Mouse (Mus musculus): ENCODE measurements at regions not wholly inside any gene's neighbourhood (a gene's known extent, or its start where the extent isn't known, plus 50 kb on each side); places are given as distances from the start of the nearest gene placed in this dataset.

- Histone ChIP-seq H3K27ac (ENCODE audit: insufficient read depth, low read depth) (no peak overlapping the region), H3K27me3 (replicated peaks) (no peaks in the 10 kb centered on the region), H3K4me1 (ENCODE audit: control insufficient read depth in 1 of 2, insufficient read depth in 2 of 2) (peaks cover 0 to 17% of the 10 kb centered on the region in 2 experiments; a peak in 2 of 4 replicates), H3K79me2 (replicated peaks; ENCODE audit: control insufficient read depth, extremely low read depth, insufficient read depth, poor library complexity, severe bottlenecking) (no peaks in the 10 kb centered on the region), H3K9ac (ENCODE audit: insufficient read depth, low read depth) (no peak overlapping the region), H3K4me2 (ENCODE audit: insufficient read depth, low read depth, poor library complexity, severe bottlenecking) (no peak overlapping the region), H3K36me3 (replicated peaks in 1 of 2; ENCODE audit: control insufficient read depth in 1 of 2, insufficient read depth in 1 of 2, low read length in 1 of 2) (no peaks in the 10 kb centered on the region), H3K9me3 (replicated peaks; ENCODE audit: low read length) (no peaks in the 10 kb centered on the region), H3K4me3 (replicated peaks in 1 of 3; ENCODE audit: low read depth in 2 of 3, low read length in 2 of 3, poor library complexity in 1 of 3) (no peak overlapping the region)
- in situ Hi-C loops (cut with MboI; ENCODE audit: low pct_ligation_motif_present, low pct_unique_long_range_greater_than_20kb, low sequenced_read_pairs): no loop called here
- no peak for TF ChIP-seq MYC (IDR thresholded peaks at IDR 0.05; ENCODE audit: low read depth, low read length)
- TF ChIP-seq USF2 (conservative IDR thresholded peaks at IDR 0.05; ENCODE audit: low read depth, low read length): no peak
- dilution Hi-C loops (cut with MboI; ENCODE audit: extremely low pct_ligation_motif_present, extremely low pct_unique_long_range_greater_than_20kb, low sequenced_read_pairs): no loop called here
- DNase-seq (ENCODE audit: extremely low read depth): no peak
Observed at GRCm38 (mm10) chr15:61553081-61553680, 630.4 kb upstream of the A1bg start.

GRCm38 (mm10) chr15:61551206-61551605 lies 628.4 kb upstream of the A1bg start:
- in situ Hi-C loops (cut with MboI; ENCODE audit: low pct_ligation_motif_present, low pct_unique_long_range_greater_than_20kb, low sequenced_read_pairs): no loop called here
- H3K36me3 ChIP-seq (replicated peaks in 1 of 2; ENCODE audit: control insufficient read depth in 1 of 2, insufficient read depth in 1 of 2, low read length in 1 of 2): no peaks in the 10 kb centered on the region
- H3K4me1 ChIP-seq (ENCODE audit: control insufficient read depth in 1 of 2, insufficient read depth in 2 of 2): peaks cover 5 to 32% of the 10 kb centered on the region in 2 experiments; a peak in 3 of 4 replicates
- H3K9me3 ChIP-seq (replicated peaks; ENCODE audit: low read length): no peaks in the 10 kb centered on the region
- TF ChIP-seq MEF2A (IDR thresholded peaks at IDR 0.05; ENCODE audit: borderline replicate concordance, low read depth, low read length): no peak
- no peak for TF ChIP-seq NRF1 (IDR thresholded peaks at IDR 0.05; ENCODE audit: low read depth, low read length)
- no peak for TF ChIP-seq MAX (IDR thresholded peaks at IDR 0.05; ENCODE audit: low read length)
- TF ChIP-seq CTCF (conservative IDR thresholded peaks at IDR 0.05 in 1 of 2, IDR thresholded peaks at IDR 0.05 in 1 of 2; ENCODE audit: low read depth in 2 of 2, low read length in 2 of 2): no peak
- TF ChIP-seq TBP (conservative IDR thresholded peaks at IDR 0.05; ENCODE audit: low read depth, low read length): no peak
- TF ChIP-seq GABPA (IDR thresholded peaks at IDR 0.05; ENCODE audit: insufficient replicate concordance, low read depth, low read length): no peak
- TF ChIP-seq ZC3H11A (IDR thresholded peaks at IDR 0.05; ENCODE audit: low read depth, low read length): no peak
- TF ChIP-seq UBTF (IDR thresholded peaks at IDR 0.05; ENCODE audit: low read depth, low read length): no peak
- no peak for TF ChIP-seq JUND (conservative IDR thresholded peaks at IDR 0.05; ENCODE audit: low read depth, low read length)
- no peak for TF ChIP-seq POLR2A (IDR thresholded peaks at IDR 0.05; ENCODE audit: low read depth, low read length)
- TF ChIP-seq BHLHE40 (IDR thresholded peaks at IDR 0.05; ENCODE audit: low read depth, low read length): no peak
- TF ChIP-seq MYC (IDR thresholded peaks at IDR 0.05; ENCODE audit: low read depth, low read length): no peak
- TF ChIP-seq JUN (IDR thresholded peaks at IDR 0.05; ENCODE audit: insufficient read depth, low read depth, low read length): no peak
- TF ChIP-seq ZMIZ1 (IDR thresholded peaks at IDR 0.05; ENCODE audit: low read depth, low read length): no peak
- TF ChIP-seq USF2 (conservative IDR thresholded peaks at IDR 0.05; ENCODE audit: low read depth, low read length): no peak
- TF ChIP-seq HCFC1 (IDR thresholded peaks at IDR 0.05; ENCODE audit: low read depth, low read length): no peak
- no peak overlapping the region for H3K4me3 ChIP-seq (replicated peaks in 1 of 3; ENCODE audit: low read depth in 2 of 3, low read length in 2 of 3, poor library complexity in 1 of 3)
- dilution Hi-C loops (cut with MboI; ENCODE audit: extremely low pct_ligation_motif_present, extremely low pct_unique_long_range_greater_than_20kb, low sequenced_read_pairs): no loop called here
- no peak for DNase-seq (ENCODE audit: extremely low read depth)
- no peaks in the 10 kb centered on the region for H3K79me2 ChIP-seq (replicated peaks; ENCODE audit: control insufficient read depth, extremely low read depth, insufficient read depth, poor library complexity, severe bottlenecking)
- no peak overlapping the region for H3K4me2 ChIP-seq (ENCODE audit: insufficient read depth, low read depth, poor library complexity, severe bottlenecking)
- H3K27me3 ChIP-seq (replicated peaks): no peaks in the 10 kb centered on the region
- H3K9ac ChIP-seq (ENCODE audit: insufficient read depth, low read depth): no peak overlapping the region
- no peak overlapping the region for H3K27ac ChIP-seq (ENCODE audit: insufficient read depth, low read depth)

Data from CH12.LX (cell line).